Mouse (Mus musculus) embryonic fibroblast, embryonic 13.5 days (primary cell): ENCODE measurements at regions not wholly inside any gene's neighbourhood (a gene's known extent, or its start where the extent isn't known, plus 50 kb on each side); places are given as distances from the start of the nearest gene placed in this dataset.

ENCODE experiments used
- CTCF ChIP-seq: IDR thresholded peaks from 2 replicates; pipeline ENCODE4 v1.5.1; 2011; ENCODE audit warnings: mild to moderate bottlenecking, control low read depth, low read length, moderate library complexity, borderline replicate concordance; ENCODE audit not compliant: insufficient read depth
- POLR2A ChIP-seq: IDR thresholded peaks from 2 replicates; pipeline ENCODE4 v1.6.1; 2011; ENCODE audit warnings: low read depth, mild to moderate bottlenecking, control low read depth, low read length, moderate library complexity

DNA sequence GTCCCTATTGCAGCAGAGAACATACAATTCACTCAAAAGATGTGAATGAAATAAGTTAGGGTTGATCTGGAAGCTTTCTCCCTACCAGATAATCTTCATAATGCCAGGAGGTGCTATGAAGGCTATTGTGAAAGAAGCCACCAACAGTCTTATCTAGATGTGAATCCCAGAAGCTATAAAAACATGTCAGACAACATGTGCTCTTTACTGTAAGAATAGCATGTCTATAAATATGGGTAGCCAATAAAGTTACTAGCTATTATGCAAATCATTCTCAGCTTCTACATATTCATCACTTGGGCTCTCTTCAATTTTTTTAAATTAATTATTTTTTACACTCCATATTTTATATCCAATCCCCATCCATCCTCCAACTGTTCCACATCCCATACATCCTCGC lies 434.1 kb upstream of the Zfp960 start:
- TF ChIP-seq POLR2A: no peak
- TF ChIP-seq CTCF: no peak
